Mouse (Mus musculus) ES-Bruce4 (cell line): ENCODE measurements around the gene Mepce. TPM values are rescaled to one million over a fixed set of nuclear protein-coding genes. Genes with fewer than 3 reads are reported as not detected.
A peak's percentile ranks its signal among the peaks of the same experiment; 100 is the strongest.

ENCODE experiments used
- H3K27ac ChIP-seq: 2 replicates; pipeline ENCODE4 v1.5.1; 2012; ENCODE audit warnings: low read length, inconsistent platforms; ENCODE audit not compliant: insufficient read depth
- H3K27me3 ChIP-seq: 2 replicates; pipeline ENCODE4 v1.6.1; 2012; ENCODE audit warnings: mild to moderate bottlenecking, low read length, inconsistent platforms; ENCODE audit not compliant: control insufficient read depth, poor library complexity, insufficient read depth, severe bottlenecking
- H3K36me3 ChIP-seq: 2 replicates; pipeline ENCODE4 v1.6.1; 2012; ENCODE audit warnings: inconsistent platforms, mild to moderate bottlenecking, low read length, moderate library complexity; ENCODE audit not compliant: control insufficient read depth, poor library complexity, insufficient read depth, severe bottlenecking
- H3K4me1 ChIP-seq: one replicate; pipeline ENCODE4 v1.8.1; 2011; ENCODE audit warnings: low read length; ENCODE audit not compliant: control insufficient read depth, insufficient read depth
- H3K4me3 ChIP-seq: 2 replicates; pipeline ENCODE4 v1.5.1; 2011; ENCODE audit warnings: low read depth, mild to moderate bottlenecking, low read length
- H3K9ac ChIP-seq: 2 replicates; pipeline ENCODE4 v1.6.1; 2012; ENCODE audit warnings: low read depth, mild to moderate bottlenecking, inconsistent platforms; ENCODE audit not compliant: poor library complexity, severe bottlenecking
- H3K9me3 ChIP-seq: replicated peaks from 2 replicates; pipeline ENCODE4 v1.6.1; 2012; ENCODE audit warnings: mild to moderate bottlenecking, low read length, inconsistent platforms; ENCODE audit not compliant: control insufficient read depth, poor library complexity, insufficient read depth, severe bottlenecking
- CTCF ChIP-seq: IDR thresholded peaks from one replicate; pipeline ENCODE4 v1.8.1; 2011; ENCODE audit warnings: low read depth, low read length
- EP300 ChIP-seq: IDR thresholded peaks from 2 replicates; pipeline ENCODE4 v1.6.1; 2011; ENCODE audit warnings: low read depth, low read length; ENCODE audit not compliant: insufficient read depth
- POLR2A ChIP-seq: IDR thresholded peaks from one replicate; pipeline ENCODE4 v1.8.1; 2011; ENCODE audit warnings: low read length; ENCODE audit not compliant: insufficient read depth
- polyA plus RNA-seq: library from polyadenylated mRNA; stranded (reverse); fragments of >200 nt; gene quantifications from 2 replicates; pipeline ENCODE4 v1.2.4, GENCODE M21; 2011; ENCODE audit warnings: low read depth; ENCODE audit not compliant: missing spikeins, insufficient read depth, insufficient read length

The Mepce gene
- polyA plus RNA-seq, 1 experiment: 21.6 TPM

GRCm38 (mm10) chr5:137800917-137801316 lies 13.5 kb upstream of the Mepce start:
- H3K9me3 ChIP-seq: no peaks in the 10 kb centered on the region
- H3K4me1 ChIP-seq: no peaks in the 10 kb centered on the region
- no peak overlapping the region for H3K4me3 ChIP-seq
- H3K27me3 ChIP-seq: no peaks in the 10 kb centered on the region
- no peak overlapping the region for H3K9ac ChIP-seq
- TF ChIP-seq EP300: no peak
- TF ChIP-seq POLR2A: no peak
- TF ChIP-seq CTCF: no peak
- H3K36me3 ChIP-seq: no peaks in the 10 kb centered on the region
- no peak overlapping the region for H3K27ac ChIP-seq

DNA sequence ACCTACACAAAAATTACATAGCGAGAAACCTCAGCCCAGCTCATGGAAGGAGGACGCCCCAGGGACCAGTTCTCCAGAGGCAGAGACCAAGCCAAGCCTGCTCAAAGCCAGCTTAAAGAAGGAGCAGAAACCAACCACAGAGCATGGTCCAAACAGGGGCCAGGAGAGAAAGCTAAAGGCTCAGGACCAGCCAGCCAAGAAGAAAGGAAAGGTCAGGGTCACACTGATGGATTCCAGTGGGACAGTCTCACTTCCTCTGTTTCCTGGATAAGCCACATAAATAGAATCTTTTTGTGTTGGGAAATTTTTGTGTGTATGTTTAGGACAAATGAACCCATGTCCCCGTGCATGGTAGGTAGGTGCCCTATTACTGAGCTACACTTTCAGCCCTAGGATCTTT lies 9.2 kb upstream of the Mepce start:
- TF ChIP-seq CTCF (no peak), POLR2A (no peak), EP300 (no peak)
- H3K9me3 ChIP-seq: no peaks in the 10 kb centered on the region
- no peak overlapping the region for H3K4me3 ChIP-seq
- no peaks in the 10 kb centered on the region for H3K36me3 ChIP-seq
- no peak overlapping the region for H3K27ac ChIP-seq
- no peaks in the 10 kb centered on the region for H3K27me3 ChIP-seq
- no peaks in the 10 kb centered on the region for H3K4me1 ChIP-seq
- no peak overlapping the region for H3K9ac ChIP-seq

DNA sequence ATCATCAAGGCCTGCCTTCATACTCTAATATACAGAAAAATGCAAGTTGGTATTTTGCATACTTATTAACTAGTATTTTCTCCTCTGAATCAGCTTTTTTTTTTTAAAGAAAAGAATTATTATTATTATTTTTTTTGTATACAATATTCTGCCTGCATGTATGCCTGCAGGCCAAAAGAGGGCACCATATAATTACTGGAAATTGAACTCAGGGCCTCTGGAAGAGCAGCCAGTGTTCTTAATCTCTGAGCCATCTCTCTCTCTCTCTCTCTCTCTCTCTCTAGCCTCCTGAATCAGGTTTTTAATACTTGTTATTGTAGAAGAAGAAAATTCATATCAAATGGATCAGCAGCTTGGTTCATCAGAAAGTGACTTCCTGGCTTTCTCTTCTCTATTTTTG lies 4.1 kb upstream of the Mepce start:
- Histone ChIP-seq H3K4me1 (no peaks in the 10 kb centered on the region), H3K9me3 (no peaks in the 10 kb centered on the region), H3K27me3 (no peaks in the 10 kb centered on the region), H3K9ac (no peak overlapping the region), H3K36me3 (no peaks in the 10 kb centered on the region), H3K27ac (no peak overlapping the region), H3K4me3 (no peak overlapping the region)
- TF ChIP-seq POLR2A (no peak), EP300 (no peak), CTCF (no peak)

GRCm38 (mm10) chr5:137788946-137789531 lies 1.6 kb upstream of the Mepce start:
- TF ChIP-seq POLR2A (no peak), EP300 (no peak), CTCF (no peak)
- H3K9ac ChIP-seq: no peak overlapping the region
- H3K4me3 ChIP-seq: no peak overlapping the region
- H3K27ac ChIP-seq: no peak overlapping the region
- no peaks in the 10 kb centered on the region for H3K27me3 ChIP-seq
- no peaks in the 10 kb centered on the region for H3K4me1 ChIP-seq
- H3K36me3 ChIP-seq: peaks cover 5% of the 10 kb centered on the region
- no peaks in the 10 kb centered on the region for H3K9me3 ChIP-seq

- Histone ChIP-seq H3K4me1 (no peaks in the 10 kb centered on the region), H3K4me3 (no peak overlapping the region), H3K9ac (no peak overlapping the region), H3K27me3 (no peaks in the 10 kb centered on the region), H3K9me3 (no peaks in the 10 kb centered on the region), H3K27ac (no peak overlapping the region), H3K36me3 (peaks cover 12% of the 10 kb centered on the region)
- TF ChIP-seq CTCF (no peak), POLR2A (no peak), EP300 (no peak)
These were observed 716 bp upstream of the Mepce start for GRCm38 (mm10) chr5:137788171-137788570.

- H3K9ac ChIP-seq: peak overlapping the region; percentile 97
- H3K9me3 ChIP-seq: no peaks in the 10 kb centered on the region
- H3K36me3 ChIP-seq: peaks cover 31% of the 10 kb centered on the region
- H3K4me3 ChIP-seq: peak overlapping the region; percentile 80
- peak overlapping the region; percentile 80 for H3K27ac ChIP-seq
- no peaks in the 10 kb centered on the region for H3K27me3 ChIP-seq
- no peaks in the 10 kb centered on the region for H3K4me1 ChIP-seq
- TF ChIP-seq POLR2A: peak; percentile 89
- 0 out of 2 replicates have a peak, but pooled peaks have one; percentile 36 for TF ChIP-seq EP300
- TF ChIP-seq CTCF: no peak
These were observed 1.1 kb downstream of the Mepce start for GRCm38 (mm10) chr5:137786109-137786942.
